Mouse (Mus musculus) midbrain, embryonic 12.5 days (tissue): ENCODE data around the gene Polr2c. TPM values are rescaled to one million over a fixed set of nuclear protein-coding genes. Genes with fewer than 3 reads are reported as not detected.

Source experiments
- ATAC-seq: fragments of 200-750 bp; cut with Nextera tagmentation; 2 replicates; pipeline ENCODE4 v1.8.0; 2017; ENCODE audit warnings: low read depth, moderate TSS enrichment, moderate library complexity; ENCODE audit not compliant: low FRiP score
- H3K27ac ChIP-seq: fragments of 300-500 bp; sonication (generic); replicated peaks from 2 replicates; pipeline ENCODE4 v1.5.1; 2016; ENCODE audit warnings: mild to moderate bottlenecking
- H3K27me3 ChIP-seq: fragments of 300-500 bp; sonication (generic); 2 replicates; pipeline ENCODE4 v1.6.1; 2016; ENCODE audit warnings: mild to moderate bottlenecking
- H3K36me3 ChIP-seq: fragments of 300-500 bp; sonication (generic); 2 replicates; pipeline ENCODE4 v1.6.1; 2016
- H3K4me1 ChIP-seq: fragments of 300-500 bp; sonication (generic); 2 replicates; pipeline ENCODE4 v1.6.1; 2016
- H3K4me2 ChIP-seq: fragments of 300-500 bp; sonication (generic); replicated peaks from 2 replicates; pipeline ENCODE4 v1.6.1; 2016; ENCODE audit warnings: mild to moderate bottlenecking, moderate library complexity
- H3K4me3 ChIP-seq: fragments of 300-500 bp; sonication (generic); 2 replicates; pipeline ENCODE4 v1.5.1; 2016; ENCODE audit warnings: mild to moderate bottlenecking
- H3K9ac ChIP-seq: fragments of 300-500 bp; sonication (generic); replicated peaks from 2 replicates; pipeline ENCODE4 v1.6.1; 2016; ENCODE audit warnings: mild to moderate bottlenecking, moderate library complexity
- H3K9me3 ChIP-seq: fragments of 300-500 bp; sonication (generic); 2 replicates; pipeline ENCODE4 v1.6.1; 2016; ENCODE audit warnings: mild to moderate bottlenecking
- WGBS: fragments of 180-500 bp; shearing (Covaris S2); methylation state at CpG from one replicate; pipeline ENCODE4 v1.1.7; 2016; 5-methylcytosine and 5-hydroxymethylcytosine counted together
- polyA plus RNA-seq: library from polyadenylated mRNA; unstranded; fragments of >200 nt; fragmentation: Nextera tagmentation; extraction: Ambion mirVana; gene quantifications from 2 replicates; pipeline ENCODE4 v1.2.1, GENCODE M21; 2016

The Polr2c gene
- polyA plus RNA-seq, 1 experiment from 2014 or later, result 136 TPM

DNA sequence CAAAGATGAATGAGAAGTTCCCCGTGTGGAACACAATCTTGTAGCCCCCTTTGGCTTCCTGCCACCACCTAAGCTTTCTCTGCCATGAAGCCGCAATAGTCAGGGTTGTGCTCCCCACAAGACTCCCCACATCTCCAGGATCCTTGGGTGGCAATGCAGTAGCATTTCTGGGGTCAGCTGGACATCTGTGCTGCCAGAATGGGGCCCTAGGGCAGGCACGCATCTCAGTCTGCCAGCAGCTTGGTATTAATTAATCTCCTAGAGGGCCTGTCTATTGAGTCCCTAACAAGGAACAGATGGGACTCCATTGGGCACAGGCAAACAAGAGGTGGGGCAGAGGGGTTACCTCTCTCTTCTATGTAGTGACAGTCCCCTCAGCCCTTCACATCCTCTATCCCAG, 14.9 kb downstream of the Polr2c start:
- H3K36me3 ChIP-seq, result no peaks in the 10 kb centered on the region
- H3K9ac ChIP-seq, result no peak overlapping the region
- H3K4me1 ChIP-seq, result peaks cover 68% of the 10 kb centered on the region
- peaks cover 74% of the 10 kb centered on the region for H3K27me3 ChIP-seq
- 0 out of 2 replicates have a peak overlapping the region, but pooled peaks have one; percentile 66 for H3K4me2 ChIP-seq
- 0 out of 2 replicates have a peak overlapping the region, but pooled peaks have one; percentile 21 for H3K27ac ChIP-seq
- ATAC-seq, result no peak
- H3K9me3 ChIP-seq, result no peaks in the 10 kb centered on the region
- WGBS, result 43% methylated on average over 3 of the region's 3 CpGs
- H3K4me3 ChIP-seq, result no peak overlapping the region

- H3K27ac ChIP-seq, result 0 out of 2 replicates have a peak overlapping the region, but pooled peaks have one; percentile 21
- H3K36me3 ChIP-seq, result no peaks in the 10 kb centered on the region
- H3K4me3 ChIP-seq, result no peak overlapping the region
- 71% methylated on average over 2 of the region's 2 CpGs for whole genome bisulfite sequencing
- H3K27me3 ChIP-seq, result peaks cover 74% of the 10 kb centered on the region
- no peak overlapping the region for H3K9ac ChIP-seq
- ATAC-seq, result no peak
- no peaks in the 10 kb centered on the region for H3K9me3 ChIP-seq
- peaks cover 68% of the 10 kb centered on the region for H3K4me1 ChIP-seq
- no peak overlapping the region for H3K4me2 ChIP-seq
Measured at GRCm38 (mm10) chr8:94872576-94872975, 15.3 kb downstream of the Polr2c start.

DNA sequence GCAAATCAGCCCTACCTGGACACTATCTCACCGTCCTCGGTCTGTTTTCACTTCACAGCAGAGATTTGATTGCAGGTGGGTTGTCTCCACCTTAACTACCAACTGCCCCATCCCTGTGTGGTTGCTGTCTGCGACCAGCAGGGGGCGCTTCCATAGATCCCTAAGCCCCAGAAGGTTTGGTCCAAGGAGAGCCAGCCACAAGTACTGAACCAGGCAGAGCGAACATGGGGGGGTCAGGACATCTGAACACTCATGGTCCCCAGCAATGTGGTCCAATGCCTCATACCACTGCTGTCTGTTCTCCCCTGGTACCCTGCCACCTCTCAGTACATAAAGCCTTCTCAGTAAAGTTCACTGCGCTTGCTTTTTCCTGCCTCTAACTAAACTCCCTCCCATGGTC, 17.1 kb downstream of the Polr2c start:
- Histone ChIP-seq H3K4me1 (peaks cover 55% of the 10 kb centered on the region), H3K27ac (no peak overlapping the region), H3K27me3 (peaks cover 70% of the 10 kb centered on the region), H3K9me3 (no peaks in the 10 kb centered on the region), H3K4me3 (no peak overlapping the region), H3K36me3 (no peaks in the 10 kb centered on the region), H3K4me2 (no peak overlapping the region), H3K9ac (no peak overlapping the region)
- no peak for ATAC-seq
- 15% methylated on average over 6 of the region's 6 CpGs for WGBS

- Histone ChIP-seq H3K27me3 (peaks cover 61% of the 10 kb centered on the region), H3K4me1 (peaks cover 45% of the 10 kb centered on the region), H3K4me2 (peak overlapping the region; percentile 97), H3K9ac (peak overlapping the region; percentile 63), H3K4me3 (peak overlapping the region; percentile 59), H3K27ac (no peak overlapping the region), H3K9me3 (no peaks in the 10 kb centered on the region), H3K36me3 (no peaks in the 10 kb centered on the region)
- ATAC-seq, result no peak
- WGBS, result 22% methylated on average over 17 of the region's 17 CpGs
Measured at GRCm38 (mm10) chr8:94875096-94875870, 18.0 kb downstream of the Polr2c start.

DNA sequence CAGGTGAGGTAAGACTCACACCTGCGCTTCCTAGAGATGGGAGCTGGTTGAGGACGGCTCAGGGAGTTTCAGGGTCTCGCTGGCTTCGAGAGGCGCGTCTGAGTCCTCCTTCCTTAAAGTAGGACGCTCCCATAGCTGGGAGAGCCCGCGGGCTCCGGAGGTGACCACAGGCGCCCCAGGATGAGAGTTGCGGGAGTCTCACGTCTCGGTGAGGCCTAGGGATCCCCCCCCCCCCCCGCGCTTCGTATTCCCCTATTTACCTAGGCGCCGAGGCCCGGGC, 18.6 kb downstream of the Polr2c start:
- Histone ChIP-seq H3K27me3 (peaks cover 55% of the 10 kb centered on the region), H3K4me3 (peak overlapping the region; percentile 59), H3K9ac (peak overlapping the region; percentile 63), H3K4me2 (peak overlapping the region; percentile 97), H3K4me1 (peaks cover 40% of the 10 kb centered on the region), H3K27ac (no peak overlapping the region), H3K9me3 (no peaks in the 10 kb centered on the region), H3K36me3 (no peaks in the 10 kb centered on the region)
- under 1% methylated on average over 16 of the region's 20 CpGs for WGBS
- ATAC-seq, result peak; percentile 28

- H3K4me2 ChIP-seq, result peak within 1 kb of the TSS; percentile 97
- H3K27ac ChIP-seq, result no peak within 1 kb of the TSS
- peak; percentile 75 for ATAC-seq
- H3K4me3 ChIP-seq, result peak within 1 kb of the TSS; percentile 59
- peaks cover 51% of the 10 kb centered on the region for H3K27me3 ChIP-seq
- WGBS, result under 1% methylated on average over 17 of the region's 37 CpGs
- no peaks in the 10 kb centered on the region for H3K9me3 ChIP-seq
- no peaks in the 10 kb centered on the region for H3K36me3 ChIP-seq
- H3K9ac ChIP-seq, result peak within 1 kb of the TSS; percentile 63
- peaks cover 36% of the 10 kb centered on the region for H3K4me1 ChIP-seq
Measured at GRCm38 (mm10) chr8:94876197-94876730, 19.0 kb downstream of the Polr2c start, which contains the start of gene Dok4. TSS of gene Dok4 (minus strand) at chr8:94876330.

DNA sequence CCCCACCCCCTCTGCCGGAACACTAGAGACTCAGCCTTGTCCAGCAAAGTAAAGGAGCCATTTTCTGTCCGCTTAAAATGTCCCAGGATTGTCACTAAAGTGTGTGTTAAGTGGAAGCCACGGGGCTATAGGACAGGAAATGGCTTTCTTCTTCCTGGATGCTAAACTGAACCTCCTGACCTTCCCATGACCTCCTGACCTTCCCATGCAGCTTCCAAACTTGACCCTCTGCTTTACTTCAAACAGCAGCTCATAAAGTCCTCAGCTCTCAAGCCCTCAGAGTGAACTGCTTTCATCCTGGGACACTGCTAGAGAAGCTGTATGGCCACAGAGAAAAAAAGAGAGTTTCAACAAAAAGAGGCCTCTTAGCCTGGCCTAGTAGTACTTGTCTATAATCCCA, 19.6 kb downstream of the Polr2c start:
- Histone ChIP-seq H3K36me3 (no peaks in the 10 kb centered on the region), H3K4me2 (no peak overlapping the region), H3K27ac (no peak overlapping the region), H3K9me3 (no peaks in the 10 kb centered on the region), H3K27me3 (peaks cover 46% of the 10 kb centered on the region), H3K9ac (no peak overlapping the region), H3K4me1 (peaks cover 30% of the 10 kb centered on the region), H3K4me3 (no peak overlapping the region)
- WGBS, result 54% methylated on average over 3 of the region's 3 CpGs
- ATAC-seq, result no peak

DNA sequence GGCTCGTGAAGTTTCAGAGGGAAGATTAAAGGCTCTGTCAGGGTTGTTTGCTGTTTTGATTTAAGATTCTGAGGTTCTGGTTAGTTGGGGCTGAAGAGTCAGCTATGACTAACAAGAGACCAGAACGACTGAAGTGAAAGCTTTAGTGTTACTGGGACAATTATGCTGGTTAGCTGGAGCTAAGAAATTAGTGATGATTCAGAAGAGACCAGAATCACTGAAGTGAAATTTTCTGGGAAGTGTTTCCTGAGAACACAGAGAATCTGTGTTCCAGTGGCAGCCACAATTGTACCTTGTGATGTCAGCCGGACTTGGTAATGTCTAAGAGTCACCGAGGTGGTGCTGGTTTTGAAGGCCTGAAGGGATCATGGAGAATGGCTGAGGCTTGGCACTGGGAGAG, 23.5 kb downstream of the Polr2c start:
- H3K36me3 ChIP-seq, result no peaks in the 10 kb centered on the region
- no peak overlapping the region for H3K9ac ChIP-seq
- peaks cover 5% of the 10 kb centered on the region; the same call in 1 of the 2 replicates for H3K4me1 ChIP-seq
- no peak overlapping the region for H3K4me2 ChIP-seq
- no peaks in the 10 kb centered on the region for H3K9me3 ChIP-seq
- peaks cover 12% of the 10 kb centered on the region for H3K27me3 ChIP-seq
- no peak overlapping the region for H3K4me3 ChIP-seq
- no peak for ATAC-seq
- H3K27ac ChIP-seq, result no peak overlapping the region
- 86% methylated on average over 4 of the region's 4 CpGs for WGBS

DNA sequence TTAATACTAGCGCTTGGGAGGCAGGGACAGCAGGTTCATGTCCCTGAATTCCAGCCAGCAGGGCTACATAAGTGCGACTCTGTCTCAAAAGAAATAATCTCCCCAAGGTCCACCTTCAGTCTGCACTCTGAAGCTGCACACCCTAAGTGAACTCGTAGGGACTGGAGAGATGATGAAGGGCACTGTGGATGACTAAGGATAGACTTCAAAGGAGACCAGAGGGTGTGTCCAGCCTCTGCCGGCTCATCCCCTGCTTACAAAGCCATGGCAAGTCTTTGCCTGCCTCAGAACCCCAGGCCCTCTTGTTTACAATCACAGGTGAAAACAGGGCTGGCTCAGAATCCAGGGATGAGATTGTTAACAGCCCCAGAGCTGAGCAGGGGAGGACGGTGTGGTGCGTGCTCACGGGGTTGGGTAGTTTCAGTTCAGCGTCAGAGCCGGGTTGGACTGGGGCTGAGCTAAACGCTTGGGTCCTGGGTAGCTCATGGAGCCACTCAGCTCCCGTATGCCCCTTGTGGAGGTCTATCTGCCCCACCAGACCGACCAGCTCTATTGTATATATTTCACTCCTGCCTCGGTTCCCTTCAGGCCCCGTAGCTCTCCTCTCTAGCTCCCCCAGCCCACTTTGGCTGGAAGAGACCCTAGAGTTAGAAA, 31.3 kb downstream of the Polr2c start:
- 43% methylated on average over 14 of the region's 14 CpGs for WGBS
- Histone ChIP-seq H3K4me1 (no peaks in the 10 kb centered on the region), H3K4me2 (no peak overlapping the region), H3K27me3 (peaks cover 4% of the 10 kb centered on the region; the same call in 1 of the 2 replicates), H3K27ac (no peak overlapping the region), H3K36me3 (no peaks in the 10 kb centered on the region), H3K4me3 (no peak overlapping the region), H3K9me3 (no peaks in the 10 kb centered on the region), H3K9ac (no peak overlapping the region)
- no peak for ATAC-seq

GRCm38 (mm10) chr8:94892917-94893316, 35.7 kb downstream of the Polr2c start:
- WGBS, result 57% methylated on average over 2 of the region's 2 CpGs
- ATAC-seq, result no peak

GRCm38 (mm10) chr8:94899262-94899661, 42.0 kb downstream of the Polr2c start:
- no peak overlapping the region for H3K27ac ChIP-seq
- H3K4me1 ChIP-seq, result peaks cover 9% of the 10 kb centered on the region; the same call in 1 of the 2 replicates
- H3K4me2 ChIP-seq, result peak overlapping the region; percentile 3; the same call in 1 of the 2 replicates
- H3K4me3 ChIP-seq, result no peak overlapping the region
- H3K27me3 ChIP-seq, result 0 out of 2 replicates have a peak, but pooled peaks cover 6% of the 10 kb centered on the region
- no peaks in the 10 kb centered on the region for H3K9me3 ChIP-seq
- WGBS, result 13% methylated on average over 11 of the region's 11 CpGs
- H3K9ac ChIP-seq, result no peak overlapping the region
- no peak for ATAC-seq
- no peaks in the 10 kb centered on the region for H3K36me3 ChIP-seq

More at GRCm38 (mm10) chr8:94892917-94893316, 35.7 kb downstream of the Polr2c start:
- Histone ChIP-seq H3K4me3 (no peak overlapping the region), H3K36me3 (no peaks in the 10 kb centered on the region), H3K4me1 (no peaks in the 10 kb centered on the region), H3K27ac (no peak overlapping the region), H3K9me3 (no peaks in the 10 kb centered on the region), H3K4me2 (no peak overlapping the region), H3K27me3 (peaks cover 4% of the 10 kb centered on the region; the same call in 1 of the 2 replicates), H3K9ac (no peak overlapping the region)

GRCm38 (mm10) chr8:94900617-94901016, 43.4 kb downstream of the Polr2c start:
- no peak overlapping the region for H3K27ac ChIP-seq

More at GRCm38 (mm10) chr8:94900617-94901016, 43.4 kb downstream of the Polr2c start:
- ATAC-seq, result no peak
- no peaks in the 10 kb centered on the region; the same call in 1 of the 2 replicates for H3K36me3 ChIP-seq
- H3K9ac ChIP-seq, result no peak overlapping the region
- H3K9me3 ChIP-seq, result no peaks in the 10 kb centered on the region
- H3K4me3 ChIP-seq, result no peak overlapping the region
- H3K4me1 ChIP-seq, result peaks cover 14% of the 10 kb centered on the region
- 0 out of 2 replicates have a peak, but pooled peaks cover 6% of the 10 kb centered on the region for H3K27me3 ChIP-seq
- 17% methylated on average over 6 of the region's 6 CpGs for WGBS
- no peak overlapping the region for H3K4me2 ChIP-seq
